8 mouse cellular contexts compared by ENCODE assay signal in the genomic region with DNA sequence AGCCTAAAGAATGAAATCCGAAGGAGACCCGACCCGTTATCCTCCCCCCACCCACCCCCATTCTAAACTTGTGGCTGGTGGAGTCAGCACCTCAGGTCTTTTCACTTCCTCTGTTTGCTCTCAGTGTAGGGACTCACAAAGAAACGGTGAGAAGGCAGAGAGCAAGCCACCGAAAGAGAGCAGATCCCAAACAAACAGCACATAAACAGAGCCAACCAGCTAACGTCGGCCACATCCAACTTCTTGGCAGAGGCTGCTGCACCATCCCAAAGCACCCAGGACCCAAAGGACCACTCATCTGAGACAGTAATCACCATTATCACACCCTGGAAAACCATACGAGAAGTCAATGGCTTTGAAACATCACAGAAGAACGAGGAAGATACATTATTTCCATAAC. TPM values are rescaled to one million over a fixed set of nuclear protein-coding genes. Genes with fewer than 3 reads are reported as not detected.
DNase-seq lines count a peak whose midpoint lies in the region; ATAC-seq and TF ChIP-seq lines count a peak whose summit lies in the region.

No protein-coding gene starts in this region.

- H3K4me3 ChIP-seq in left cerebral cortex, adult 2 months: peak overlapping the region; percentile 97
- H3K4me3 ChIP-seq in embryonic facial prominence, embryonic 10.5 days: peak overlapping the region; percentile 90
- H3K4me3 ChIP-seq in intestine, embryonic 15.5 days (replicated peaks): peak overlapping the region; percentile 83
- peak overlapping the region; percentile 59 for H3K4me3 ChIP-seq in neural tube, embryonic 14.5 days (ENCODE audit: low read depth, low read length)

- 47% methylated on average over 9 of the region's 9 CpGs for WGBS in embryonic facial prominence, embryonic 10.5 days
- WGBS in intestine, embryonic 15.5 days: 22% methylated on average over 9 of the region's 9 CpGs
- 33% methylated on average over 9 of the region's 9 CpGs for WGBS in neural tube, embryonic 14.5 days

- peaks cover 35% of the 10 kb centered on the region for H3K36me3 ChIP-seq in embryonic facial prominence, embryonic 10.5 days (replicated peaks)
- H3K36me3 ChIP-seq in intestine, embryonic 15.5 days: peaks cover 13% of the 10 kb centered on the region
- H3K36me3 ChIP-seq in neural tube, embryonic 14.5 days (ENCODE audit: control insufficient read depth, insufficient read depth, low read length): peaks cover 21% of the 10 kb centered on the region; the same call in 1 of the 2 replicates

- H3K4me2 ChIP-seq in intestine, embryonic 15.5 days (replicated peaks): peak overlapping the region; percentile 80
- H3K4me2 ChIP-seq in neural tube, embryonic 14.5 days (ENCODE audit: low read depth, low read length): peak overlapping the region; percentile 92

- H3K9ac ChIP-seq in intestine, embryonic 15.5 days: peak overlapping the region; percentile 84
- H3K9ac ChIP-seq in neural tube, embryonic 14.5 days (replicated peaks; ENCODE audit: low read depth, low read length): peak overlapping the region; percentile 80

- TF ChIP-seq CTCF in left cerebral cortex, adult 2 months (IDR thresholded peaks at IDR 0.05): no peak

- no peak for DNase-seq in left cerebral cortex, adult 2 months (ENCODE audit: extremely low spot score in 1 of 2, low spot score in 2 of 2)
- no peak for DNase-seq in left cerebral cortex, postnatal 36 days (ENCODE audit: low spot score in 2 of 2)
- no peak for DNase-seq in embryonic facial prominence, embryonic 10.5 days (ENCODE audit: low spot score)
- DNase-seq in retina, embryonic 14.5 days (ENCODE audit: low spot score): no peak
- DNase-seq in left cerebral cortex, adult 18-20 months (ENCODE audit: low spot score in 2 of 2): no peak
- DNase-seq in urinary bladder, postnatal 25 days (ENCODE audit: low spot score): no peak

- H3K9me3 ChIP-seq in embryonic facial prominence, embryonic 10.5 days: no peaks in the 10 kb centered on the region
- H3K9me3 ChIP-seq in intestine, embryonic 15.5 days: no peaks in the 10 kb centered on the region
- H3K9me3 ChIP-seq in neural tube, embryonic 14.5 days (ENCODE audit: control insufficient read depth, low read length): no peaks in the 10 kb centered on the region

- peak overlapping the region; percentile 87 for H3K27ac ChIP-seq in left cerebral cortex, adult 2 months
- H3K27ac ChIP-seq in embryonic facial prominence, embryonic 10.5 days (replicated peaks): peak overlapping the region; percentile 99; the same call in 1 of the 2 replicates
- peak overlapping the region; percentile 79; the same call in 1 of the 2 replicates for H3K27ac ChIP-seq in intestine, embryonic 15.5 days
- peak overlapping the region; percentile 88 for H3K27ac ChIP-seq in neural tube, embryonic 14.5 days (ENCODE audit: low read depth, low read length)

- ATAC-seq in intestine, embryonic 15.5 days: no peak
- no peak for ATAC-seq in neural tube, embryonic 14.5 days (ENCODE audit: low read depth)

- H3K4me1 ChIP-seq in embryonic facial prominence, embryonic 10.5 days: peaks cover 42% of the 10 kb centered on the region
- H3K4me1 ChIP-seq in intestine, embryonic 15.5 days (replicated peaks): peaks cover 14% of the 10 kb centered on the region
- peaks cover 17% of the 10 kb centered on the region for H3K4me1 ChIP-seq in neural tube, embryonic 14.5 days (ENCODE audit: control insufficient read depth, insufficient read depth, low read length)

- intact Hi-C loops in left cerebral cortex, adult 2 months (cut with DNase I): loop anchor here (5.0 kb wide), 1 partner anchor 111 kb away; no protein-coding TSS in a partner anchor
- intact Hi-C loops in left cerebral cortex, postnatal 36 days (cut with DNase I): loop anchor here (5.0 kb wide), 1 partner anchor 41 kb away; the partner anchor contains the start of genes Pcgf2 and Psmb3

- H3K27me3 ChIP-seq in embryonic facial prominence, embryonic 10.5 days (replicated peaks; ENCODE audit: low read depth, poor library complexity, severe bottlenecking): no peaks in the 10 kb centered on the region
- H3K27me3 ChIP-seq in intestine, embryonic 15.5 days (replicated peaks): no peaks in the 10 kb centered on the region
- peaks cover 3% of the 10 kb centered on the region; the same call in 1 of the 2 replicates for H3K27me3 ChIP-seq in neural tube, embryonic 14.5 days (ENCODE audit: control insufficient read depth, insufficient read depth, low read length)

RNA-seq across cellular contexts. Expression of gene Pip4k2b, which starts 1.1 kb away (rescaled TPM):
- 100 to 1,000 TPM; 114 to 117 TPM for total RNA-seq in left cerebral cortex, adult 2 months (2021)
- 100 to 1,000 TPM; 113 to 114 TPM for total RNA-seq in left cerebral cortex, postnatal 36 days (2021)
- 1.9 and 2.1 TPM in 2 replicates for polyA plus RNA-seq in embryonic facial prominence, embryonic 10.5 days (2016; fragmentation: Nextera tagmentation; extraction: Ambion mirVana)
- polyA plus RNA-seq in intestine, embryonic 15.5 days (2015; fragmentation: Nextera tagmentation; extraction: Ambion mirVana): 1.0 and 1.2 TPM in 2 replicates
- polyA plus RNA-seq in neural tube, embryonic 14.5 days (2014; fragmentation: Nextera tagmentation; extraction: Ambion mirVana): 4.1 and 6.2 TPM in 2 replicates
- 100 to 1,000 TPM; 120 to 123 TPM for total RNA-seq in left cerebral cortex, adult 18-20 months (2021)

RNA-seq across cellular contexts. Expression of gene Cwc25, which starts 22.9 kb away (rescaled TPM):
- 10 to 100 TPM; 19.5 to 21.3 TPM for total RNA-seq in left cerebral cortex, adult 2 months (2021)
- 10 to 100 TPM; 20.2 to 20.7 TPM for total RNA-seq in left cerebral cortex, postnatal 36 days (2021)
- polyA plus RNA-seq in embryonic facial prominence, embryonic 10.5 days (2016; fragmentation: Nextera tagmentation; extraction: Ambion mirVana): 22.0 and 24.2 TPM in 2 replicates
- polyA plus RNA-seq in intestine, embryonic 15.5 days (2015; fragmentation: Nextera tagmentation; extraction: Ambion mirVana): 13.3 and 13.4 TPM in 2 replicates
- polyA plus RNA-seq in neural tube, embryonic 14.5 days (2014; fragmentation: Nextera tagmentation; extraction: Ambion mirVana): 13.8 and 13.9 TPM in 2 replicates
- total RNA-seq in left cerebral cortex, adult 18-20 months (2021): 10 to 100 TPM; 18.7 to 19.9 TPM

RNA-seq across cellular contexts. Expression of gene 1700001P01Rik, which starts 32.3 kb away (rescaled TPM):
- total RNA-seq in left cerebral cortex, adult 2 months (2021): 1 to 10 TPM in 1 of 2 experiments, not detected in 1; 1.0 TPM
- total RNA-seq in left cerebral cortex, postnatal 36 days (2021): 1 to 10 TPM in 1 of 2 experiments, not detected in 1; 1.1 TPM
- 0.85 and 1.1 TPM in 2 replicates for polyA plus RNA-seq in embryonic facial prominence, embryonic 10.5 days (2016; fragmentation: Nextera tagmentation; extraction: Ambion mirVana)
- 0.24 TPM in 1 of 2 replicates, not detected in the other for polyA plus RNA-seq in intestine, embryonic 15.5 days (2015; fragmentation: Nextera tagmentation; extraction: Ambion mirVana)
- 0.36 TPM in 1 of 2 replicates, not detected in the other for polyA plus RNA-seq in neural tube, embryonic 14.5 days (2014; fragmentation: Nextera tagmentation; extraction: Ambion mirVana)
- total RNA-seq in left cerebral cortex, adult 18-20 months (2021): 1 to 10 TPM in 1 of 2 experiments, under 1 TPM in 1; 0.98 to 1.1 TPM

RNA-seq across cellular contexts. Expression of gene Rpl23, which starts 38.8 kb away (rescaled TPM):
- total RNA-seq in left cerebral cortex, adult 2 months (2021): 100 to 1,000 TPM; 326 to 327 TPM
- total RNA-seq in left cerebral cortex, postnatal 36 days (2021): 100 to 1,000 TPM; 330 to 339 TPM
- 481 and 487 TPM in 2 replicates for polyA plus RNA-seq in embryonic facial prominence, embryonic 10.5 days (2016; fragmentation: Nextera tagmentation; extraction: Ambion mirVana)
- polyA plus RNA-seq in intestine, embryonic 15.5 days (2015; fragmentation: Nextera tagmentation; extraction: Ambion mirVana): 530 and 606 TPM in 2 replicates
- polyA plus RNA-seq in neural tube, embryonic 14.5 days (2014; fragmentation: Nextera tagmentation; extraction: Ambion mirVana): 347 and 366 TPM in 2 replicates
- 100 to 1,000 TPM; 351 to 356 TPM for total RNA-seq in left cerebral cortex, adult 18-20 months (2021)

RNA-seq across cellular contexts. Expression of gene Psmb3, which starts 40.2 kb away (rescaled TPM):
- 100 to 1,000 TPM; 113 to 123 TPM for total RNA-seq in left cerebral cortex, adult 2 months (2021)
- 100 to 1,000 TPM; 116 to 125 TPM for total RNA-seq in left cerebral cortex, postnatal 36 days (2021)
- polyA plus RNA-seq in embryonic facial prominence, embryonic 10.5 days (2016; fragmentation: Nextera tagmentation; extraction: Ambion mirVana): 634 and 654 TPM in 2 replicates
- 426 and 480 TPM in 2 replicates for polyA plus RNA-seq in intestine, embryonic 15.5 days (2015; fragmentation: Nextera tagmentation; extraction: Ambion mirVana)
- 441 and 465 TPM in 2 replicates for polyA plus RNA-seq in neural tube, embryonic 14.5 days (2014; fragmentation: Nextera tagmentation; extraction: Ambion mirVana)
- total RNA-seq in left cerebral cortex, adult 18-20 months (2021): 100 to 1,000 TPM; 122 to 128 TPM
